Mouse (Mus musculus): ENCODE data around the gene Serpini2.
"Not testable (repeated sequence)": the region's sequence is repeated elsewhere in the genome, so short reads cannot be mapped to it uniquely, and the experiment has no call there.

Serpini2 gene

DNA sequence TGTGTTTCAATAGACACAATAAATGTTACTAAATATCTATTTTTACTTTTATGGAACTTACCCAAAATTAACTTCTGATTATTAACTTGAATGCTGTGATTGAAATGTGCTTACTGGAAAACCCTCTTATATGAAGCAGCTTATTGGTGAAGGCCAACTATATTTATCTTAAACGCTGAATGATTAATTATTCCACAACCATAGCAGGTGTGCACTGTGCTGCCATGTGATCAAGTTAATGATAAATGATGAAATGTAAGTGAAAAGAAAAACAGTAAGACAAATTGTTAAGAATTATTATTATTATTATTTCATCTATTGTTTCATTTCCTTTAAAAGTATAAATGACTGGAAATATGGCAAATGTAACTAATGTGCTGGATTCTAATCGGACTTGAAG, at the start of gene Serpini2:
Serpini2 (minus strand) TSS at position 101 of the 400 bp plus-strand sequence.
- no peak for DNase-seq

DNA sequence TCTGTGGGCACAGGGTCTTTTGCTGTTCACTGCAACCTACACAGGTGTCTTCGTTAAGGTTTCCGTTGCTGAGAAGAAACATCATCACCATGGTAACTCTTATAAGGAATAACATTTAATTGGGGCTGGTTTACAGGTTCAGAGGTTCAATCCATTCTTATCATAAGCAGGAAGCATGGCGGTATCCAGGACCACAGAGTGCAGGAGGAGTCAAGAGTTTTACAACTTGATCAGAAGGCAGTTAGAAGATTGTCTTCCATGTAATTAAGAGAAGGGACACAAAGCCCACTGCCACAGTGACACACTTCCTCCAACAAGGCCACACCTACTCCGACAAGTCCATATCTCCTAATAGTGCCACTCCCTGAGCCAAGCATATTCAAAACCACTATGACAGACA, 39.0 kb upstream of the Serpini2 start:
- DNase-seq: no peak

DNA sequence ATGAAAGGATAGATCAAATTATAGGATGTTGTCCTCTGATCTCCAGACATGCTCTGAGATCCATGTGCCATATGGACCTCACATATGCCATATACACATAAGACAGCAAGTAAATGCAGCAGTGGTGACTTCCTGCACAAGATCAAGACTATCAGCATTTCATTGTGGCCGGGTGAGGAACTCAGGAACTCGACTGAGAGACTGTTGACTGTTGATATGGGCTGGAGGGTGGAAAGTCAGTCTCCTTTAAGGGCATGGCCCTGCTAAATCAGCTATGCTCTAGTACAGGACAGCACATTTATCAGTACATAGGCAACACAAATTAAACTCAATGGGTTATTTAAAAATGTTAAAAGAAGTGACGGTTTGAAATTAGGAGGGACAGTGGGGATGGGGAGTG, 38.4 kb upstream of the Serpini2 start:
- DNase-seq: no peak

DNA sequence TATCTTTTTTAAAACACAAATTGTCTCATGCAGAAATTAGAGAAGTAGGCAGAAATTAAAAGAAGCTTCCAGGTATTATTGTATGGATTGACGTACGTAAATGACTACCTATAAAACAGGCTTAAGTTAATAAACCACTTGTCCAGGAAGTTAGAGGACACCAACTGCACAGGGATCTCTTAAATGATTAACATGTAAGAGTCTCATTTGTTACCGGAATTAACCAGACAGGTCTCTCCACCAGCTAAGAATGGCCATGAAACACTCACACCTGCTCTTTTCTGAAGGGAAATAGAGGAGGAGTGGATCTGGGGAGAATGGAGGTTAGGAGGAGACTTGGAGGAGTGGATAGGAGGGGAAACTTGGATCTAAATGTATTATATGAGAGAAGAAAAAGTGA, 35.7 kb upstream of the Serpini2 start:
- DNase-seq: no peak

DNA sequence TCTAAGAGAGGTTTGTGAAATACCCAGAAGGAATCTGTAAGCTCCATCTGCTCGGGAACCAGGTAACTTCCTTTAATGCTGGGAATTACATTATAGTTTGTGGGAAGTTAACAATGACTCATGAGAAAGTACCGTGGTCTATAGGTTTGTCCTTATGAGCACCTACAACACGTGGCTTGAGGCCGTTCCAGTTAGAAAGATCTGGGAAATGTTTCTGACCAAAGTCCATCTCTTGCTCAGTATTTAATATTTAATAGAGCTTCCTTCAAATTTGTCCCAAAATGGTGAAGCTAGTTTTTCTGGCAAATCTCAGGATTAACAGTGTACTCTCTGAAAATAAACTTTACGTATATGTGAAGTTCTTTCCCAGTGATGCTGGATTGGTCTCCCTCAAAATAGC, 34.7 kb upstream of the Serpini2 start:
- no peak for DNase-seq

DNA sequence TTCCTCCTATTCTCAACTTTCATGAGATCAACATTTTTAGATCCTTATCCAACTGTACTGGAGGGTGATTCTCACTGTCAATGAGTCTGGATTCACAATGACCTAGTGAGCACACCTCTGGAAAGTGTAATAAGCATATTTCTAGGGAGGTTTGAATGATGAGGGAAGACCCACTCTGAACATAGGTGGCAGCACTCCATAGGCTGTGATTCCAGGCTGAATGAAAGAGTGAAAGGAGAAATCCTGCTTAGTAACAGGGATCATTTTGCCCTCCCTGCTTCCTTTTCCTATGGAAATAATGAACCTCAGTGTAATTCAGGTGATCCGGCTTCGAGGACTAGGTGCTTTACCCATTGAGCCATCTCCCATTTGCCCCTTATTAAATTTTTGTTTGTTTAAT, 31.2 kb upstream of the Serpini2 start:
- no peak for DNase-seq

DNA sequence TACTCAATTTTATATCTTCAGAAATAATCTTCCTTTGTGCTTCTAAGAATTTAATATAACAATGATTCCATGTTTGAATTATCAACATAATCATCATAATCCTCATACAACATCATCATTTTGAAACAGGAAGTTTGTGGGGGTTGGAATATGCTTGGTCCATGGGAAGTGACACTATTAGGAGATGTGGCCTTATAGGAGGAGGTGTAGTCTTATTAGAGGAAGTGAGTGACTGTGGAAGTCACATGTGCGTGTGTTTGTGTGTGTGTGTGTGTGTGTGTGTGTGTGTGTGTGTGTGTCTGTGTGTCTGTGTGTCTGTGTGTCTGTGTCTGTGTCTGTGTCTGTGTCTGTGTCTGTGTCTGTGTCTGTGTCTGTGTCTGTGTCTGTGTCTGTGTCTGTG, 29.6 kb upstream of the Serpini2 start:
- DNase-seq: not testable (repeated sequence)

DNA sequence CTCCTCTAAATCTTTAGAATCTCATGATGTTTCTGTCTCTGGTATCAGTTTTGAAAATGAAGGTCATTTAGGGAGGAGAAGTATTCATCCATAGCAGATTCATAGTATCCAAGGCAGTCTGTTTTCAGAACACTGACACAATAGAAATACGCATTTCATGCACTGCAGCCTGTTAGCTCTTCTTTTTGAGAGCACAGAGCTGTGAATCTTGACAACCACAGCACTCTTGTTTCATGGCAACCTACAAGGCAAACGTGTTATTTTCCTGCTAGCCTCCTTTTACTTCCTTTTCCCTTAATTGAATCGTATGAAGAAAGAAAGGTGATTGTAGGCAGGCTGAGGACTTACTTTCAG, 27.9 kb upstream of the Serpini2 start:
- no peak for DNase-seq

DNA sequence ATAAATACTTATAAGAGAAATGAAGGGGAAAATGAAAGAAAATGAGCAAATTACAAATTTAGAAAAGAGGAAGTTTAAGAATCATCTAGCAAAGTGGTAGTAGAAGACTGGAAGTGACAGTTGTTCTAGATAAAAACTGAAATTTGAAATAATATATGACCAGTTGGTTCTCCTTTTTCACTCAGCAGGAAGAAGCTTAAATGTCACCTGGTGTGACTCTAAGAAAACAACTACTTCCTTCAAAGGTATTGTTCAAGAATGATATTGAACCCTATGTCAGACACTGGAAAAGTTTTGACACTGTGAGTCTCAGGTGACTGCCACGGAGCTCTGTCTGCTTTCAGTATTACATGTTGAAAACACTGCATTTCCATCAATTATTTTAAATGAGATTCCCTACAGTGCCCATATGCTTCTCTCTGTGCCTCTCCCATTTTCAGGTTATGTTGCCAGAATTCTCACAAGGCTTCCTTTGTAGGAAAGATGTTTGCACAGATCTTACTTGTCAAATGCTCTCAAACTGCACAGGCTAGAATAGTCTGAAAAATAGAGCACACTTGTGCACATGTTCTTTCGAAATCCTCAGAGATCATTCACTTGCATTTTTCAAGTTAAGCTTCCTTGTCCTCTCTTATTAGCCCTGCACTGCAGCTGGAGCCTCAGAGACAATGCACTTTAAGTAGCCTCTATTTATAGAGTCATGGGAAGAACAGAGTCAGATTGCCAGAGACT, 27.3 kb upstream of the Serpini2 start:
- no peak for DNase-seq

DNA sequence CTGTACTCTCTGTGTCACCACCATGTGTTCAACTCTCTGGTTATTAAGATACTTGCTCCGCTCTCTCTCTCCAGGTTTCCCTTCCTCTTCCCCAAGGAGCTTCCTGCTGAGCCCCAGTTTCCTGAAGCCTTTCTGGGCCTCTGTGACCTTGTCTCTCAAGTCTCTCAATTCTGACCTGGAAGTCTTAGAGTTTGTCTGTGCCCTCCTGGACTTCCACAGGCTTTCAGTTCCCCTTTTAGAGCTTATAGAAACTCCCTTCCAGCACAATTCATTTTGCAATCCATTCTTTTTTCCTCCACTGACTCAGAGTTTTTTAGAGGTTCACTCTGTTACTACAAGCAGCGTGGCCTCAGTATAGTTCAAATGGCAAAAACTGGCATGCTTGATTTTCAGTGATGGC, 23.4 kb upstream of the Serpini2 start:
- DNase-seq: no peak

DNA sequence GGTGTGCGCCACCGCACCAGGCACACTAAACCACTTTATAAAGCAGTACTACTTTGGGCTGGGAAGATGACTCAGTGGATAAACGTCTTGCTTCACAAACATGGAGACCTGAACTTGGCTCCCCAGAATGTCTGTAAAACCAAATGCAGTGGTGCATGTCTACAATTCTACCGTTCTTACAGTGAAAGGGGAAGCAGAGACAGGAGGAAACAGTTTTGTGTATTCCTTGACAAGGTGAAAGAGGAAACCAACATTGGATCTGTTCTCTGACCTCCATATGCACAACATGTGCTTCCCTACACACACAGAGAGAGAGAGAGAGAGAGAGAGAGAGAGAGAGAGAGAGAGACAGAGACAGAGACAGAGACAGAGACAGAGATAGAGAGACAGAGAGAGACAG, 7.6 kb upstream of the Serpini2 start:
- DNase-seq: no peak

DNA sequence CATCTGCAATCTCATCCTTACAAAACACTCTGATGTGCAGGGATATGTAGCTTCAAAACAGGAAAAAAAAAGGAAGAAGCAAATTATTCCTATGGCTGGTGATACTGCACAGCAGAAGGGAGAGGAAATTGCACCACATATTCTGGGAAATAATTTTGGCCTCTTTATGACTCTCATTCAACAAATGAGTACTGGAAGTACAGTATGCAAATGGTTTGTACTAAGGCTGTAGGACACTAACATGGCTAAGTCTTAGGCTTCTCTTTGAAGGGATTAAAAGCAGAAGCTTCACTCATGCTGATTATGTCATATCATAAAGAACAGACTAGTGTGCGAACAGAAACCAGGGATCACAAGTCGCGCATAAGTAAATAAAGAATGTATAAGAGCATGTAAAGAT, 6.6 kb upstream of the Serpini2 start:
- DNase-seq: no peak

DNA sequence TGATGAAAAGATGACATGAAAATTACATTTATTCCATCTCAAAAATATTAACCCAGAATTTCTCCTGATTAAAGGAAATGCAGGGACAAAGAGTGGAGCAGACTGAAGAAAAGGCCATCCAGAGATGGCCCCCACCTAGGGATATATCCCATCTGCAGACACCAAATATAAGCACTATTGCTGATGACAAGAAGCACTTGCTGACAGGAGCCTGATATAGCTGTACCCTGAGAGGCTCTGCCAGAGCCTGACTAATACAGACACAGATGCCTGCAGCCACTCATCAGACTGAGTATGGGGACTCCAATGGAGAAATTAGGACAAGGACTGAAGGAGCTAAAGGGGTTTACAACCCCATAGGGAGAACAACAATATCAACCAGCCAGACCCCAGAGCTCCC, 5.2 kb upstream of the Serpini2 start:
- no peak for DNase-seq

DNA sequence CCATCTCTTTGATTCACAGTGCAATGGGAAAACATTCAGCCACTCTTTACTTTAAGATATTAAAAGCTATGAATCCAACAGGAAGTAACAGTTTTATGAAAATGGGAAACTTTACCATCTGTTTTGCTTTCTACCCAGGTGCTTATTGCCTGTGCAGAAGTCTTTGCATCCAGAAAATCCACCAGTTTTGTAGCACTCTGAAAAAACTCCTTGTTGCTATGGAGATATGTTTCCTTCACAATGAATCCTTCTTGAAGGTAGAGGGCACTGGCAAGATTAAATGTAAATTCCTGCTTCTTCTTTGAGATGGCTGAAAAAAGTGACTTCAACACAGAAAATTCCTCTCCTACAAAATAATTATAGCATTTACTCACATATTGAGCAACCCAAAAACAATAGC, 10.5 kb downstream of the Serpini2 start:
- DNase-seq: no peak

DNA sequence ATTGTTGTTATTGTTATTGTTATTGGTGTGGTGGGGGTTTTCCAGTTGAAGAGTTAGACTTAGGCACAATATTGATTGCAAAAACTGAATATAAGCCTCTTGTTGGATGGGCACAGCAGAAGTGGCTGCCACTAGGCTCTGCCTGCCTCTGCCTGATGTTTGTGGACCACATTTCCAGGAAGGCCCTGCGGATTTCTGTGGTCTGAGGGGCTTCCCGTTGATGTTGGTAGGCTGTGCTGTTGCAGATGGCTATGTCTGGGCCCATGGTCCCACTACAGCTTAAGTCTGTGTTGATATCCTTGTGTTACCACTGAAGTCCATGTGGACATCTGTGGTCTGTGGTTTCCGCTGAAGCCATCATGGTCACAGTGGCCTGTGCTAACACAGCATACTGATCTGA, 50.2 kb downstream of the Serpini2 start:
- no peak for DNase-seq

DNA sequence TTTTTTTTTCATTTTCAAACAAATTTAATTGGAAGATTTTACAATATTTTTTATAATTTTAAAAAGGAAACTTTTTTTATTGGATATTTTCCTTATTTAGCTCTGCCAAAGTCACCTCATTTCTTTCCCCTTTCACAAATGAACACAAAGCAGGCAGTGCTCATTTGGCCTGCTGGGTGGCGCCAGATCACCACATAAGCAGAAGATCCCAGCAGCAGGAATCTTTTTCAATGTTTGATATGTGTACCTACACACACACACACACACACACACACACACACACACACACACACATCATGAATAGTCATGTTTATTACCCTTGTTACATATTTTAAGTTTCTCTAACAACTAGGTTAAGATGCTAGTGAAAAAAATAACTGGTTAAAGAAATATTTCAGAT, 50.7 kb downstream of the Serpini2 start:
- peak; percentile 66 for DNase-seq

DNA sequence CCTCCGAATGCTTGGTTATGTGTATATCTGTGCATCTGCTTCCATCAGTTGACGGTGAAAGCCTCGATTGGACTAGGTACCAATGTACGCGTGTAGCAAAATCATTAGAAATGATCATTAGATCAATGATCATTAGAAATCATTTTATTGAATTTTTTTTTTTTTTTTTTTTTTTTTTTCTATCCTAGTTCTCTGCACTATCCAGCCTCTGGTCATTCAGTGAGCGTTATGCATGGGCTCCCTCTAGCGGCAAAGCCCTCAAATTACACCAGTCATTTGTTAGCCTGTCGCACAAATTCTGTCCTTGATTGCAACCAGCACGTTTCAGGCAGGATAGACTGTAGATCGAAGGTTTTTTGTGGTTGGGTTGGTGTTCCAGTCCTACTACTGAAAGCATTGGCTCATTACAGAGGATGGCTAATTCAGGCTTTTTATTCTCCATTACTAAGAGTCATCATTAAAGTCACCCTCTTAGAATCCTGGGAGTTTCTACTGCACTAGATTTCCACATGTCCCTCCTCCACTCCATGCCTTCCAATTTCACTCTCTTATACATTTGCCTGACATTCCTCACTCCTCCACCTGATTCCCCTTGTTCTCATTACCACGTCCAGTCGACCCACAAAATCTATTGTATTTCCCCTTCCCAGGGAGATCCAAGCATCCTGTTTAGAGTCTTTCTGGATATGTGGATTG, 66.9 kb downstream of the Serpini2 start:
- peak; percentile 31 for DNase-seq
